Mouse (Mus musculus): ENCODE measurements at regions not wholly inside any gene's neighbourhood (a gene's known extent, or its start where the extent isn't known, plus 50 kb on each side); places are given as distances from the start of the nearest gene placed in this dataset.

- Histone ChIP-seq H3K36me3 (ENCODE audit: control insufficient read depth, insufficient read depth) (no peaks in the 10 kb centered on the region), H3K4me3 (ENCODE audit: insufficient read depth, poor library complexity, severe bottlenecking) (no peak overlapping the region), H3K79me2 (ENCODE audit: control insufficient read depth, insufficient read depth) (no peaks in the 10 kb centered on the region), H3ac (ENCODE audit: control insufficient read depth, insufficient read length, low read depth) (no peak overlapping the region), H3K79me3 (ENCODE audit: low read depth) (no peaks in the 10 kb centered on the region), H3K27me3 (ENCODE audit: control insufficient read depth, insufficient read depth, insufficient read length) (no peaks in the 10 kb centered on the region)
- peak; percentile 84 for TF ChIP-seq CEBPB (IDR thresholded peaks at IDR 0.05; ENCODE audit: low read depth)
- no peak for TF ChIP-seq CTCF (IDR thresholded peaks at IDR 0.05; ENCODE audit: control insufficient read depth, insufficient read depth, insufficient read length)
- TF ChIP-seq MAX (IDR thresholded peaks at IDR 0.05): no peak
These were observed 315.9 kb upstream of the Vwc2 start for GRCm38 (mm10) chr11:10798079-10798478.

GRCm38 (mm10) chr11:10840191-10840590 is 273.8 kb upstream of the Vwc2 start:
- TF ChIP-seq CTCF (IDR thresholded peaks at IDR 0.05; ENCODE audit: control insufficient read depth, insufficient read depth, insufficient read length): no peak
- no peak for TF ChIP-seq FOSL1 (IDR thresholded peaks at IDR 0.05; ENCODE audit: insufficient read depth, low read length, poor library complexity, severe bottlenecking)
- no peak for TF ChIP-seq USF1 (IDR thresholded peaks at IDR 0.05; ENCODE audit: low read depth)
- TF ChIP-seq MAX (IDR thresholded peaks at IDR 0.05): no peak
- no peak for TF ChIP-seq CEBPB (IDR thresholded peaks at IDR 0.05; ENCODE audit: low read depth)
- TF ChIP-seq MYOG (IDR thresholded peaks at IDR 0.05; ENCODE audit: control insufficient read depth, extremely low read depth, insufficient read length): no peak
- no peaks in the 10 kb centered on the region for H3K79me2 ChIP-seq (ENCODE audit: control insufficient read depth, insufficient read depth)
- no peaks in the 10 kb centered on the region for H3K36me3 ChIP-seq (ENCODE audit: control insufficient read depth, insufficient read depth)

GRCm38 (mm10) chr11:10841083-10841482 is 272.9 kb upstream of the Vwc2 start:
- Histone ChIP-seq H3K27me3 (ENCODE audit: control insufficient read depth, insufficient read depth, insufficient read length) (no peaks in the 10 kb centered on the region), H3K79me3 (ENCODE audit: low read depth) (no peaks in the 10 kb centered on the region), H3K36me3 (ENCODE audit: control insufficient read depth, insufficient read depth) (no peaks in the 10 kb centered on the region), H3K79me2 (ENCODE audit: control insufficient read depth, insufficient read depth) (no peaks in the 10 kb centered on the region), H3K4me3 (ENCODE audit: insufficient read depth, poor library complexity, severe bottlenecking) (no peak overlapping the region), H3ac (ENCODE audit: control insufficient read depth, insufficient read length, low read depth) (no peak overlapping the region)
- TF ChIP-seq CEBPB (IDR thresholded peaks at IDR 0.05; ENCODE audit: low read depth) (no peak), MAX (IDR thresholded peaks at IDR 0.05) (no peak), FOSL1 (IDR thresholded peaks at IDR 0.05; ENCODE audit: insufficient read depth, low read length, poor library complexity, severe bottlenecking) (no peak), CTCF (IDR thresholded peaks at IDR 0.05; ENCODE audit: control insufficient read depth, insufficient read depth, insufficient read length) (no peak), USF1 (IDR thresholded peaks at IDR 0.05; ENCODE audit: low read depth) (no peak), MYOD1 (IDR thresholded peaks at IDR 0.05; ENCODE audit: control insufficient read depth, insufficient read length, low read depth) (no peak), MYOG (IDR thresholded peaks at IDR 0.05; ENCODE audit: control insufficient read depth, extremely low read depth, insufficient read length) (no peak)

More at GRCm38 (mm10) chr11:10840191-10840590, 273.8 kb upstream of the Vwc2 start:
- Histone ChIP-seq H3K4me3 (ENCODE audit: insufficient read depth, poor library complexity, severe bottlenecking) (no peak overlapping the region), H3K27me3 (ENCODE audit: control insufficient read depth, insufficient read depth, insufficient read length) (no peaks in the 10 kb centered on the region), H3K79me3 (ENCODE audit: low read depth) (no peaks in the 10 kb centered on the region), H3ac (ENCODE audit: control insufficient read depth, insufficient read length, low read depth) (no peak overlapping the region)

GRCm38 (mm10) chr11:10872267-10872666 is 241.8 kb upstream of the Vwc2 start:
- H3K4me3 ChIP-seq (ENCODE audit: insufficient read depth, poor library complexity, severe bottlenecking): no peak overlapping the region
- TF ChIP-seq CEBPB (IDR thresholded peaks at IDR 0.05; ENCODE audit: low read depth) (no peak), MYOD1 (IDR thresholded peaks at IDR 0.05; ENCODE audit: control insufficient read depth, insufficient read length, low read depth) (no peak), MAX (IDR thresholded peaks at IDR 0.05) (no peak), CTCF (IDR thresholded peaks at IDR 0.05; ENCODE audit: control insufficient read depth, insufficient read depth, insufficient read length) (no peak), FOSL1 (IDR thresholded peaks at IDR 0.05; ENCODE audit: insufficient read depth, low read length, poor library complexity, severe bottlenecking) (no peak), USF1 (IDR thresholded peaks at IDR 0.05; ENCODE audit: low read depth) (no peak), MYOG (IDR thresholded peaks at IDR 0.05; ENCODE audit: control insufficient read depth, extremely low read depth, insufficient read length) (no peak)
- no peaks in the 10 kb centered on the region for H3K79me3 ChIP-seq (ENCODE audit: low read depth)

GRCm38 (mm10) chr11:10893302-10893701 is 220.7 kb upstream of the Vwc2 start:
- Histone ChIP-seq H3K36me3 (ENCODE audit: control insufficient read depth, insufficient read depth) (no peaks in the 10 kb centered on the region), H3K4me3 (ENCODE audit: insufficient read depth, poor library complexity, severe bottlenecking) (no peak overlapping the region), H3K79me2 (ENCODE audit: control insufficient read depth, insufficient read depth) (no peaks in the 10 kb centered on the region), H3K27me3 (ENCODE audit: control insufficient read depth, insufficient read depth, insufficient read length) (no peaks in the 10 kb centered on the region), H3K79me3 (ENCODE audit: low read depth) (no peaks in the 10 kb centered on the region), H3ac (ENCODE audit: control insufficient read depth, insufficient read length, low read depth) (no peak overlapping the region)
- no peak for TF ChIP-seq MYOG (IDR thresholded peaks at IDR 0.05; ENCODE audit: control insufficient read depth, extremely low read depth, insufficient read length)
- no peak for TF ChIP-seq CTCF (IDR thresholded peaks at IDR 0.05; ENCODE audit: control insufficient read depth, insufficient read depth, insufficient read length)
- TF ChIP-seq USF1 (IDR thresholded peaks at IDR 0.05; ENCODE audit: low read depth): no peak
- TF ChIP-seq FOSL1 (IDR thresholded peaks at IDR 0.05; ENCODE audit: insufficient read depth, low read length, poor library complexity, severe bottlenecking): no peak
- TF ChIP-seq CEBPB (IDR thresholded peaks at IDR 0.05; ENCODE audit: low read depth): no peak
- TF ChIP-seq MYOD1 (IDR thresholded peaks at IDR 0.05; ENCODE audit: control insufficient read depth, insufficient read length, low read depth): no peak
- no peak for TF ChIP-seq MAX (IDR thresholded peaks at IDR 0.05)

More at GRCm38 (mm10) chr11:10872267-10872666, 241.8 kb upstream of the Vwc2 start:
- Histone ChIP-seq H3K79me2 (ENCODE audit: control insufficient read depth, insufficient read depth) (no peaks in the 10 kb centered on the region), H3ac (ENCODE audit: control insufficient read depth, insufficient read length, low read depth) (no peak overlapping the region), H3K27me3 (ENCODE audit: control insufficient read depth, insufficient read depth, insufficient read length) (no peaks in the 10 kb centered on the region), H3K36me3 (ENCODE audit: control insufficient read depth, insufficient read depth) (no peaks in the 10 kb centered on the region)

GRCm38 (mm10) chr11:10923998-10924397 is 190.0 kb upstream of the Vwc2 start:
- H3K79me3 ChIP-seq (ENCODE audit: low read depth): no peaks in the 10 kb centered on the region
- H3ac ChIP-seq (ENCODE audit: control insufficient read depth, insufficient read length, low read depth): no peak overlapping the region
- TF ChIP-seq MYOD1 (IDR thresholded peaks at IDR 0.05; ENCODE audit: control insufficient read depth, insufficient read length, low read depth) (no peak), MYOG (IDR thresholded peaks at IDR 0.05; ENCODE audit: control insufficient read depth, extremely low read depth, insufficient read length) (no peak), CEBPB (IDR thresholded peaks at IDR 0.05; ENCODE audit: low read depth) (no peak), CTCF (IDR thresholded peaks at IDR 0.05; ENCODE audit: control insufficient read depth, insufficient read depth, insufficient read length) (no peak), FOSL1 (IDR thresholded peaks at IDR 0.05; ENCODE audit: insufficient read depth, low read length, poor library complexity, severe bottlenecking) (no peak), MAX (IDR thresholded peaks at IDR 0.05) (no peak), USF1 (IDR thresholded peaks at IDR 0.05; ENCODE audit: low read depth) (no peak)
- no peaks in the 10 kb centered on the region for H3K36me3 ChIP-seq (ENCODE audit: control insufficient read depth, insufficient read depth)
- H3K27me3 ChIP-seq (ENCODE audit: control insufficient read depth, insufficient read depth, insufficient read length): no peaks in the 10 kb centered on the region
- H3K4me3 ChIP-seq (ENCODE audit: insufficient read depth, poor library complexity, severe bottlenecking): no peak overlapping the region
- H3K79me2 ChIP-seq (ENCODE audit: control insufficient read depth, insufficient read depth): no peaks in the 10 kb centered on the region
